Mouse (Mus musculus): ENCODE measurements around the gene Pbp2.

Gene Pbp2

GRCm38 (mm10) chr6:135310305-135310704 lies at the start of gene Pbp2:
Gene Pbp2 (minus strand): TSS chr6:135310405.
- DNase-seq = no peak

GRCm38 (mm10) chr6:135354953-135355352 lies 44.7 kb upstream of the Pbp2 start:
- no peak for DNase-seq

GRCm38 (mm10) chr6:135352537-135352936 lies 42.3 kb upstream of the Pbp2 start:
- DNase-seq = no peak

GRCm38 (mm10) chr6:135351638-135352302 lies 41.6 kb upstream of the Pbp2 start:
- DNase-seq = no peak

GRCm38 (mm10) chr6:135341076-135341378 lies 30.8 kb upstream of the Pbp2 start:
- DNase-seq = no peak

GRCm38 (mm10) chr6:135340355-135341075 lies 30.3 kb upstream of the Pbp2 start:
- DNase-seq = no peak

GRCm38 (mm10) chr6:135336376-135336775 lies 26.2 kb upstream of the Pbp2 start:
- DNase-seq = no peak

- no peak for DNase-seq
Observed at GRCm38 (mm10) chr6:135333994-135334651, 23.9 kb upstream of the Pbp2 start.

- DNase-seq = no peak
Observed at GRCm38 (mm10) chr6:135332737-135333281, 22.6 kb upstream of the Pbp2 start.

GRCm38 (mm10) chr6:135331916-135332315 lies 21.7 kb upstream of the Pbp2 start:
- DNase-seq = no peak

GRCm38 (mm10) chr6:135326847-135327246 lies 16.6 kb upstream of the Pbp2 start:
- no peak for DNase-seq

GRCm38 (mm10) chr6:135324686-135325300 lies 14.6 kb upstream of the Pbp2 start:
- peak; percentile 35 for DNase-seq

- DNase-seq = peak; percentile 20
Observed at GRCm38 (mm10) chr6:135324111-135324510, 13.9 kb upstream of the Pbp2 start.

- DNase-seq = peak; percentile 82
Observed at GRCm38 (mm10) chr6:135323311-135323982, 13.2 kb upstream of the Pbp2 start.

- peak; percentile 40 for DNase-seq
Observed at GRCm38 (mm10) chr6:135322749-135323148, 12.5 kb upstream of the Pbp2 start.

GRCm38 (mm10) chr6:135319431-135319933 lies 9.3 kb upstream of the Pbp2 start:
- no peak for DNase-seq

GRCm38 (mm10) chr6:135316141-135316540 lies 5.9 kb upstream of the Pbp2 start:
- no peak for DNase-seq

- no peak for DNase-seq
Observed at GRCm38 (mm10) chr6:135313981-135314380, 3.8 kb upstream of the Pbp2 start.

- DNase-seq = no peak
Observed at GRCm38 (mm10) chr6:135312038-135312437, 1.8 kb upstream of the Pbp2 start.

GRCm38 (mm10) chr6:135304576-135305260 lies 5.5 kb downstream of the Pbp2 start:
- no peak for DNase-seq

- no peak for DNase-seq
Observed at GRCm38 (mm10) chr6:135302421-135303125, 7.6 kb downstream of the Pbp2 start.
